Mouse (Mus musculus): ENCODE results near the gene Slc27a4.

The Slc27a4 gene

GRCm38 (mm10) chr2:29820025-29820817 is 17.8 kb downstream of the Slc27a4 start, which contains the start of gene Urm1:
Gene Urm1 (plus strand): TSS chr2:29820075.
- DNase-seq (ENCODE audit: low spot score) = peak; percentile 90

GRCm38 (mm10) chr2:29826318-29826925 is 24.0 kb downstream of the Slc27a4 start:
- no peak for DNase-seq (ENCODE audit: low spot score)

GRCm38 (mm10) chr2:29826926-29827708 is 24.7 kb downstream of the Slc27a4 start:
- DNase-seq (ENCODE audit: low spot score) = peak; percentile 98

GRCm38 (mm10) chr2:29827709-29828024 is 25.2 kb downstream of the Slc27a4 start:
- DNase-seq (ENCODE audit: low spot score) = no peak

- no peak for DNase-seq (ENCODE audit: low spot score)
Observed at GRCm38 (mm10) chr2:29831106-29831505, 28.7 kb downstream of the Slc27a4 start.

- no peak for DNase-seq (ENCODE audit: low spot score)
Observed at GRCm38 (mm10) chr2:29833796-29834195, 31.4 kb downstream of the Slc27a4 start.

GRCm38 (mm10) chr2:29835391-29835899 is 33.0 kb downstream of the Slc27a4 start:
- no peak for DNase-seq (ENCODE audit: low spot score)

- peak; percentile 45 for DNase-seq (ENCODE audit: low spot score)
Observed at GRCm38 (mm10) chr2:29839460-29839859, 37.0 kb downstream of the Slc27a4 start.

GRCm38 (mm10) chr2:29843231-29844105 is 41.0 kb downstream of the Slc27a4 start:
- DNase-seq (ENCODE audit: low spot score) = no peak

- no peak for DNase-seq (ENCODE audit: low spot score)
Observed at GRCm38 (mm10) chr2:29844115-29844514, 41.7 kb downstream of the Slc27a4 start.

- no peak for DNase-seq (ENCODE audit: low spot score)
Observed at GRCm38 (mm10) chr2:29844661-29845060, 42.2 kb downstream of the Slc27a4 start.

GRCm38 (mm10) chr2:29845636-29846035 is 43.2 kb downstream of the Slc27a4 start:
- peak; percentile 34 for DNase-seq (ENCODE audit: low spot score)

GRCm38 (mm10) chr2:29846061-29846853 is 43.8 kb downstream of the Slc27a4 start:
- DNase-seq (ENCODE audit: low spot score) = peak; percentile 57

GRCm38 (mm10) chr2:29846911-29847310 is 44.5 kb downstream of the Slc27a4 start:
- no peak for DNase-seq (ENCODE audit: low spot score)

GRCm38 (mm10) chr2:29849041-29849440 is 46.6 kb downstream of the Slc27a4 start:
- no peak for DNase-seq (ENCODE audit: low spot score)

GRCm38 (mm10) chr2:29849841-29850480 is 47.5 kb downstream of the Slc27a4 start:
- no peak for DNase-seq (ENCODE audit: low spot score)

GRCm38 (mm10) chr2:29852957-29853485 is 50.6 kb downstream of the Slc27a4 start:
- no peak for DNase-seq (ENCODE audit: low spot score)

GRCm38 (mm10) chr2:29853736-29854135 is 51.3 kb downstream of the Slc27a4 start:
- no peak for DNase-seq (ENCODE audit: low spot score)

GRCm38 (mm10) chr2:29855585-29856210 is 53.3 kb downstream of the Slc27a4 start:
- DNase-seq (ENCODE audit: low spot score) = no peak

Measured in retina, embryonic 14.5 days (tissue).